Mouse (Mus musculus): ENCODE results near the gene Gm7694. TPM values are rescaled to one million over a fixed set of nuclear protein-coding genes. Genes with fewer than 3 reads are reported as not detected.

Gm7694 gene
- 10 to 100 TPM; 10.0 to 22.1 (median 14.1) TPM for total RNA-seq (2022)

- no peak for DNase-seq
Measured at GRCm38 (mm10) chr1:170306232-170306631, at the start of gene Gm7694. Gene Gm7694, minus strand, starts transcription at chr1:170306332.

GRCm38 (mm10) chr1:170353335-170353734 is 47.2 kb upstream of the Gm7694 start:
- no peak for DNase-seq

GRCm38 (mm10) chr1:170351080-170351479 is 44.9 kb upstream of the Gm7694 start:
- no peak for DNase-seq

- no peak for DNase-seq
Measured at GRCm38 (mm10) chr1:170346266-170346665, 40.1 kb upstream of the Gm7694 start.

- DNase-seq = no peak
Measured at GRCm38 (mm10) chr1:170343906-170344305, 37.8 kb upstream of the Gm7694 start.

- no peak for DNase-seq
Measured at GRCm38 (mm10) chr1:170343081-170343480, 36.9 kb upstream of the Gm7694 start.

GRCm38 (mm10) chr1:170339943-170340342 is 33.8 kb upstream of the Gm7694 start:
- no peak for DNase-seq

- no peak for DNase-seq
Measured at GRCm38 (mm10) chr1:170332775-170333174, 26.6 kb upstream of the Gm7694 start.

- no peak for DNase-seq
Measured at GRCm38 (mm10) chr1:170331926-170332325, 25.8 kb upstream of the Gm7694 start.

- DNase-seq = no peak
Measured at GRCm38 (mm10) chr1:170325277-170325676, 19.1 kb upstream of the Gm7694 start.

GRCm38 (mm10) chr1:170324312-170324711 is 18.2 kb upstream of the Gm7694 start:
- no peak for DNase-seq

GRCm38 (mm10) chr1:170323001-170323400 is 16.9 kb upstream of the Gm7694 start:
- DNase-seq = no peak

GRCm38 (mm10) chr1:170322046-170322445 is 15.9 kb upstream of the Gm7694 start:
- DNase-seq = peak; percentile 18

GRCm38 (mm10) chr1:170311431-170311830 is 5.3 kb upstream of the Gm7694 start:
- no peak for DNase-seq

- DNase-seq = no peak
Measured at GRCm38 (mm10) chr1:170308503-170308902, 2.4 kb upstream of the Gm7694 start, which contains the start of gene Spata46. Gene Spata46, plus strand, starts transcription at chr1:170308803.

- no peak for DNase-seq
Measured at GRCm38 (mm10) chr1:170305002-170305401, 1.1 kb downstream of the Gm7694 start.

- peak; percentile 8 for DNase-seq
Measured at GRCm38 (mm10) chr1:170303103-170303502, 3.0 kb downstream of the Gm7694 start.

- no peak for DNase-seq
Measured at GRCm38 (mm10) chr1:170302456-170302855, 3.7 kb downstream of the Gm7694 start.

- DNase-seq = no peak
Measured at GRCm38 (mm10) chr1:170301686-170302085, 4.4 kb downstream of the Gm7694 start.

GRCm38 (mm10) chr1:170299496-170299895 is 6.6 kb downstream of the Gm7694 start:
- DNase-seq = no peak

GRCm38 (mm10) chr1:170294786-170295570 is 11.2 kb downstream of the Gm7694 start:
- no peak for DNase-seq

GRCm38 (mm10) chr1:170293257-170293656 is 12.9 kb downstream of the Gm7694 start:
- DNase-seq = no peak

GRCm38 (mm10) chr1:170292239-170292951 is 13.7 kb downstream of the Gm7694 start:
- DNase-seq = peak; percentile 28
